Mouse (Mus musculus): ENCODE measurements around the gene Nwd2.

- no peak for TF ChIP-seq CTCF (conservative IDR thresholded peaks at IDR 0.05; ENCODE audit: insufficient read depth, insufficient read length, low read depth, low read length)
- TF ChIP-seq POLR2A (IDR thresholded peaks at IDR 0.05; ENCODE audit: low read depth, low read length), result no peak
Observed at GRCm38 (mm10) chr5:63616792-63617668, 31.9 kb upstream of the Nwd2 start.
